Mouse (Mus musculus) embryo, embryonic 10 days (tissue): Measurements from ENCODE around the gene Acot11.
A peak's percentile ranks its signal among the peaks of the same experiment; 100 is the strongest.
"Not testable (repeated sequence)": the region's sequence is repeated elsewhere in the genome, so short reads cannot be mapped to it uniquely, and the experiment has no call there.

Experiments
- DNase-seq: peaks from one replicate; pipeline ENCODE4 v3.0.0-alpha.2; 2015; ENCODE audit warnings: low spot score

Gene Acot11

DNA sequence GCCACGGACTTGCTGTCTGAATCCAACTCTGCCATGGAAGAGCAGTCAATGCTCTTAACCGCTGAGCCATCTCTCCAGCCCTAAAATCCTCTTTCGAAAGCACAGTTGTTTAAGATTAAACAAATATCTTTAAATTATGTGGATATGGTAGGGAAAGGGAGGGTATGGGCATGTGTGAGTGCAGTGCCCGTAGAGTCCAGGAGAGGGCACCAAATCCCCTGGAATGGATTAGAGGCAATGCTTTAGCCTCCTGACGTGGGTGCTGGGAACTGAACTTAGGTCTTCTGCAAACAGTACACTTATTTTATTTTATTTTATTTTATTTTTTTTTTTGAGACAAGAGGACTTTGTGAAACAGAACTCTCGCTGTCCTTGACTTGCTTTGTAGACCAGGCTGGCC, 5.2 kb upstream of the Acot11 start:
- DNase-seq = no peak

DNA sequence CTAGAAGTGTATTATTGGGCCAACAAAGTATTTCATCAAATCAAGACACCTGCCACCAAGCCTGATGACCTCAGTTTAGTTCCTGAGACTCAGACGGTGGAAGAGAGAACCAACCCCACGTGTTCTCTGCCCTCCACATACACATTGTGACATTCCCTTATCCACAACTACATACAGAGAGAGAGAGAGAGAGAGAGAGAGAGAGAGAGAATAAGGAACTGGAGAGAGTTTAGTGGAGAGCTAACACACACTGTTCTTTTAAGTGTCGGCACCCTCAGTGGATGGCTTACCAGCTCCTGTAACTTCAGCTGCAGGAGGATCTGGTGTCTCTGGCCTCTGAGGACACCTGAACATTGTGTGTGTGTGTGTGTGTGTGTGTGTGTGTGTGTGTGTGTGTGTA, 2.5 kb upstream of the Acot11 start:
- no peak for DNase-seq

DNA sequence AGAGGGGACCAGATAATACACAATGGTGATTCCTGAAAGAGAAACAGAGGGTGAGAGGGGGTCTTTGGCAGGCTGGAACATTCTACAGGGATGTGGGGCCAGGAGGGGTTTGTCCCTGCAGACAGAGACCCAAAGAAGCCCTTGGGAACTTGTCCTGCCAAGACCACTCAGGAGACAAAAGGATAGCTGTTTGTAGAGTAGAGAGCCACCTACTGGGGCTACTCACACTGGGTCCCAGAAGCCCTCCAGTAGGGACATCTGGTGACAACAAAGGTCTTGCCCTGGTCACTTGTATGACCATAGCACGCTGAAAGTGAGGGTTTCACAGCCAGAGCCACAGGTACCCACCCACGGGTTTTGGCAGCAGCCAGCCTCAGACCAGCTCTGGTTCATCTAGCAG, 1.1 kb upstream of the Acot11 start:
- no peak for DNase-seq

DNA sequence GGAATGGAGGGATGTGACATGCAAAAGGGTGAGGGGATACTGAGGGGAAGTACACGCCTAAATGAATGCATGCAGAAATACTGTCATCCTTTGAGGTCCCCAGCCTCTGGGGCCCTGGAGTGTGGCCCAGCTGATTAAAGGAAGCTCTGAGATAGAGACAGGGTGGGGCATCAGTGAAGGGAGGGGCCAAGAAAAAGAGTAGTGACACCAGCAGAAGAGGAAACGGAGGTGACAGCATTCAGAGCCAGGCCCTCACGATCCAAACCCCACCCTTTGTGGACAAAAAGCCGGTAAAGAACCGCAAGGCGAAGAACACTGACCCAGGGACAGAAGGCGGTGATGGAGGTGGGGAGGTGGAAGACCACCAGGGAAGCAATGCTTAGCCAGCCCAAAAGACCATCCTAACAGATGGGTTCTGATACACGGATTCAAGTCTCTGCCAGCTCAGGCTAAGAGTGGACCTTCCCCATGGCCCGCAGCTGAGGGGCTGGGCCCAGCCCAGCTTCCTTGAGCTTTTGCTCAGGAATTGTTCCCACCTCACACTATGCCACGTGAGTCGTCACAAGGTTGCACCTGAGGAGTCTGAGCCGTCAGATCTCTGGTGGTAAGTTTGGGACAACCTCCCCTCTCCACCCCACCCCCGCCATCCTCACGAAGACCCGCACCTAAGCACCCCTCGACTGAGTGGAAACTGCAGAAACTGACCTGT, 443 bp downstream of the Acot11 start:
- no peak for DNase-seq

DNA sequence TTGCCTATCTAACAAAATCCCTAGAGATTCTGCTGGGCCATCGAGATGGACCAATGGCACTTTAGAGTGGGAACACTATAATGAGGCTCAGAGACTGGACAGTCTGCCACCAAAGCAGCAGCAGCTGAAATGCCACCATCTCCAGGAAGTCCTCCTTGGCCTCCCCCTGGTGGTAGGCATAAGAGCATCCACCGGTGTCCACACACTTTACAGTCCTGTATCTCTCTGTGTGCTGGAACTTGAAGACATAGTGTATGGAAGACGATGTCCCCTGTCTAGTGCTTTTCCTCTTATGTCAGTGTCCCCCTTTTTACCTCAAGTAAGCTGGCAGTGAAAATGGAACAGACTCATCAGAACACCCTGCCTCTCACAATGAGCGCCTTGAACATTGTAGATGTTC, 1.0 kb downstream of the Acot11 start:
- DNase-seq = no peak

DNA sequence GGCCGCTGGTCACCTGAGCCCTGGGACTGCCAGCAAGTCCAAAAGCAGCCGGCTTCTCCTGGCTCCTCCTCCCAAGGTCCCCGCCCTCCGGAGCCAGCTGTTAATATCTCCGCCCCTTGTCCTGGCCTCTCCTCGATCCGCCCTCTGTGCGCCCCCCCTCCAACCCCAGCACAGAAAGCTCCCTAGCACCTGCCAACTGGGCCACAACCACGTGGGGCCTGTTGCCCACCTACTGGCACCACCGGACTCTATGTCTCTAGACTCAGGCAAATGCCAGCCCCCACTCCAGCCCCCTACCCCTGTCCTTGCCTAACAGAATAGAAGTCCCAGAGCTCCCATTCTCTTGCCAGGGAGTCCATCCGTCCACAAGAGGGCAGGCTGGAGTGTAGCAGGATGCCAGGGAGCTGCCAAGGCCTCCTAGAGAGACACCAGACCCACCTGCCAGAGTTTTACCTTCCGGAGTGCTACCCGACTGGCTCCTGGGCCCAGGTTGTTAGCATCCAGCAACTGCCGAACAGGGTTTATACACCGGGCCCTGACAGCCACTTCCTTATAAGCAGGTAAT, 4.9 kb downstream of the Acot11 start:
- peak; percentile 86 for DNase-seq

DNA sequence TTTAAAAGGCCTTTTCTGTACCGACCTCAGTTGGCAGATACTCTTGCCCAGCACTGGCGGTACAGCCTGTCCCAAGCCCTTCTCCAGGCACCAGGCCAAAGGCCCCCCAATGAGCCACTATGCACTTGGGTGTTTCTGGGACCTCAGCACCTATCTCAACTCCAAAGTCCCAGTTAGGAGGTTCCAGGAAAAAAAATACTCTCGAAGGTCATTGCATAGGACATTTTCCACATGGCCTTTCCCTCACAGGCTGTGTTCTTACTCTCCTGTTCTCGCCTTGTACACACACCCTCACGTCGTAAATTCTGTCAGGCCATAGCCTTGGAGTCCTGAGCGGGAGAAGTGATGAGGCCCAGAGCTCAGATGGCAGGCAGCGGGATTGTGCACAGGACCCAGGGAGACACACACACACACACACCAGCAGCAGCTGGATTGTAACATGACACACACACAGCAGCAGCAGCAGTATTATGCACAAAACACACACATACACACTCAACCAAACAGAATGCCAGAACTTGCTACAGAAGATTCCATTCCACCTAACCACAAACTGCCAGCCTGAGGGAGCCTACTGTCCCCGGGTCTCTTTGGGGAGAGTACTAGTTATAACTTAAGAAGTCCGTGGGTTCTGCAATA, 5.8 kb downstream of the Acot11 start:
- peak; percentile 34 for DNase-seq

DNA sequence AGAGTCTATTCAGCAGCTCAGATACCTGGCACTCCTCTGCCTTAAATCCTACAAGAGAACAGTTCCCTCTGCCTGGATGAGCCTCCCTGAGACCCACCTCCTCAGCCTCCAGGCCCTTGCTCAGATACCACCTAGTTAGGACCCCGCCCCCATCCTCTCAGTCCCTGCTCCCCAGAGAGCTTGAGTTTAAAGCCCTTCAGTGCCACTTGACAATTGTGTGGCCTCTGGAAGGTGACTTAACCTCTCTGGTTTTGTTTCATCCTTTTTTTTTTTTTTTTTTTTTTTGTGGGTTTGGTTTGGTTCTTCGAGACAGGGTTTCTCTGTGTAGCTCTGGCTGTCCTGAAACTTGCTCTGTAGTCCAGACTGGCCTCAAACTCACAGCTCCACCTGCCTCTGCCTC, 9.5 kb downstream of the Acot11 start:
- no peak for DNase-seq

DNA sequence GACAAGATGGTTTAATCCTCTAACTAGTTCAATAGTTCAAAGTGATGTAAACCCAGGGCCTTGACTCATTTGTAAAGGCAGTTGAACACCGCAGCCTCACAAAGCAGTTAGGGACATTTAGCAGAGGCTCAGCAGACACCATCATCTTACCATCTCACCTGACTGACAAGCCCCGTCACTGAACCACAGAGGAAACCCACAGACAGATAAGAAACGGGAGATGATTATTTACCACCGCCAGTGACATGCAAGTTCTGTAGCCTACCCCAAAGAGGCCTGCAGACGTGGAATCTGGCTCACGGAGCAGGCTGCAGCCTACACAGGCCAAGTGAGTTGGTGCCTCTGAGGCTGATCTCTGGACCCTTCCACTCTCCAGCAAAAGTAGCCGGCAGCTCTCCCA, 10.6 kb downstream of the Acot11 start:
- no peak for DNase-seq

DNA sequence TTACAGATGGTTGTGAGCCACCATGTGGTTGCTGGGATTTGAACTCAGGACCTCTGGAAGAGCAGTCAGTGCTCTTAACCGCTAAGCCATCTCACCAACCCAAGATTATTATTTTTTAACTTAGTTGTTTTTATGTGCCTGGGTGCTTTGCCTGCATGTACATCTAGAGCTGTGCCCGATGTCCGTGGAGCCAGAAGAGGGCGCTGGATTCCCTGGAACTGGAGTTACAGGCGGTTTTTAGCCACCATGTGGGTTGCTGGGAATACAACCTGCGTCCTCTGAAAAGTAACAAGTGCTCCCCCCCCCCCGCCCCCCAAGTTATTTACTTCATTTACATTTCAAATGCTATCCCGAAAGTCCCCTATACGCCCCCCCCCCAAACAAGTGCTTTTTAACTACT, 11.0 kb downstream of the Acot11 start:
- DNase-seq = not testable (repeated sequence)

DNA sequence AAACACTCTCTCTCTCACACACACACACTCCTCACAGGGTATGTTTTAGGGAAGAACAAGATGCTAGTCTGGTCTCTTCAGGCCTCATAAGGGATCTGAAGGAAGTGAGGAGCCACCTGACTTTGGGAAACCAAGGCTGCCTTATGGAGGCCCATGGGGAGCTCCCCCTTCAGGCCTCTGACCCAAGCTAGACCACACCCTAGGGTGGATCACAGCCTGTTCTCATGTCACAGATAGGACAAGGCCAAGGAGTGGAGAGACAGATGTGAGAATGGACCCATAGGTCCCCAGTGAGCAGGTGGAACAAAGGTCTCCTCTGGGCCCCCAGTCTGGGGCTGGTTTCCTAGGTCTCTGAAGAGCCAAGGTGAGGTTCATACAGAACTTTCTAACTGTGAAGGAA, 12.5 kb downstream of the Acot11 start:
- no peak for DNase-seq

DNA sequence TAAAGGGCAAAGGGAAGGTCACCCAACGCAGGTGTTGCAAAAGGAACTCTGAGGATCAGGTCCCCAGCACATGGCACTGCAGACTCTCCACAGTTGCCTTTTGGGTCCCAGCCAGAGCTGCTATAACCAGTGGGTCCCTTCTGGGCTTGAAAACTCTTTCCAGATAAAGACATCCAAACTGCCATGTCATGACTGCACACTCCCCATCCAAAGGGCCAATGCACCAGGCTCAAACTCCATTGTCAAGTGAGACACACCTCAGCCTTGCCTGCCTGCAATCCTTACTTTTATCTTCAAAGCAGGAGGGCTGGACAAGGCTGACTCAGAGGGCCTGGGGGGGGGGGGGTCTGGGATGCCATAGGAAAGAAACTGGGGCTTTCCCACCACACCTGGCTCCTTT, 13.9 kb downstream of the Acot11 start:
- no peak for DNase-seq

DNA sequence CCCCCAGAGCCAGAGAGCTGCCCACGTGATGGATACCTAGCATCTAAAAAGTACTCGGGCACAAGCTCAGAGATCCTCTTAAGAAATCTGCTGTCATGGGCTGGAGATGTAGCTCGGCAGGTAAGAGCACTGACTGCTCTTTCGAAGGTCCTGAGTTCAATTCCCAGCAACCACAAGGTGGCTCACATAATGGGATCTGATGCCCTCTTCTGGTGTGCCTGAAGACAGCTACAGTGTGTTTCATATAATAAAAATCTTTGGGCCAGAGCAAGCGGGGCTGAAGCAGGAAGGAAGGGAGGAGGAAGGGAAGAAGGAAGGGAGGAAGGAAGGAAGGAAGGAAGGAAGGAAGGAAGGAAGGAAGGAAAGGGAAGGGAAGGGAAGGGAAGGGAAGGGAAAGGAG, 14.6 kb downstream of the Acot11 start:
- DNase-seq = not testable (repeated sequence)

DNA sequence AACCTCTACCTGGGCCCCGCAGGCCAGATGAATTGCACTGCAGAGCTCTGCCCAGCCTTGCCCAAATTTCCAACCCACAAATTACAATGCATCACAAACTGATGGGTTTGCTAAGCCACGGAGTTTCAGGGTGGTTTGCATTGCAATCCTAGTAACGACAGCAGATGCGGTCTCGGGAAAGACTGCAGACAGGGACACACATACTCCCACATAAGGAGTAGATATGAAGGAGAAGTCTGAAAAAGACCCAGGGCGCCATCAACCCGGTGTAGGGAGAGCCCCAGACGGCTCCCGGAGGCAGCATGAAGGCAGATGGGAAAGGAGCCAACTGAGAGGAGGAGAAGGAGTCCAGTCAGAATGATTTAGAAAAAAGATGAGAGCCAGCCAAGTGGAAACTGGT, 15.1 kb downstream of the Acot11 start:
- no peak for DNase-seq

DNA sequence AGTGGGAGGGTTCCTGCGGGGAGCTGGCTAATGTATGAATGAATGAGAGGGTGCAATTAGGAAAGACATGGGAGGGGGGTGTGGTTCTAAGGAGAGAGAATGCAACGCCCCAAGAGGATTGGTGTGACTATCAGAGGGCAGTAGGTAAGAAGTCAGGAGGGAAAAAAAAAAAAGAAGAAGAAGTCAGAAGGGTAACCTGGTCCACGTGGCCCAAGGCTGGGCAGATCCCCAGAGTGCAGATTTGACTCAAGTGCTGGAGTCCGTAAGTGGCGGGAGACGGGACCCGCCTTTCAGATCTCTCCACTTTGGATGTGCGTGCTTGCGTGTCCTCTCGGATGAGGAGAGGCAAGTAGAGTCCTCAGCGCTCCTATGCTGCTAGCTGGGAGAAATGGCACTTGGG, 16.2 kb downstream of the Acot11 start:
- no peak for DNase-seq

DNA sequence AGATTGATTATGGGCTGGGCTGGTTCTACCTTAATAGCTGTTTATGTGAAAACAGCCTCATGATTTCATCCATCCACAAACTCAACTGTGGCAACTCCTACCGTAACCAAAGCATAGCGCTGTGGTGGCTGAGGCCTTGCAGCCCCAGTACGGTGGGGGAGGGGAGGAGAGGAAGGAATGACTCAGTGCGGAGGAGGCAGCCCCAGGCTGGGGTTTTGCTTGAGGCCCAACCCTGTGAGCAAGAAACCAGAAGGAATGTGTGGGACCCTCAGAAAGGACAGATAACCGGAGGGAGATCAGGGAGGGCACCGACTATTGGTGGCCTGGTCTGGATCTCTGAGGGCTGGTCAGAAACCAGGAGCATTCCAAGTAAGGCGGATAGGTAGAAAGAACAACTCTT, 17.0 kb downstream of the Acot11 start:
- DNase-seq = peak; percentile 66

DNA sequence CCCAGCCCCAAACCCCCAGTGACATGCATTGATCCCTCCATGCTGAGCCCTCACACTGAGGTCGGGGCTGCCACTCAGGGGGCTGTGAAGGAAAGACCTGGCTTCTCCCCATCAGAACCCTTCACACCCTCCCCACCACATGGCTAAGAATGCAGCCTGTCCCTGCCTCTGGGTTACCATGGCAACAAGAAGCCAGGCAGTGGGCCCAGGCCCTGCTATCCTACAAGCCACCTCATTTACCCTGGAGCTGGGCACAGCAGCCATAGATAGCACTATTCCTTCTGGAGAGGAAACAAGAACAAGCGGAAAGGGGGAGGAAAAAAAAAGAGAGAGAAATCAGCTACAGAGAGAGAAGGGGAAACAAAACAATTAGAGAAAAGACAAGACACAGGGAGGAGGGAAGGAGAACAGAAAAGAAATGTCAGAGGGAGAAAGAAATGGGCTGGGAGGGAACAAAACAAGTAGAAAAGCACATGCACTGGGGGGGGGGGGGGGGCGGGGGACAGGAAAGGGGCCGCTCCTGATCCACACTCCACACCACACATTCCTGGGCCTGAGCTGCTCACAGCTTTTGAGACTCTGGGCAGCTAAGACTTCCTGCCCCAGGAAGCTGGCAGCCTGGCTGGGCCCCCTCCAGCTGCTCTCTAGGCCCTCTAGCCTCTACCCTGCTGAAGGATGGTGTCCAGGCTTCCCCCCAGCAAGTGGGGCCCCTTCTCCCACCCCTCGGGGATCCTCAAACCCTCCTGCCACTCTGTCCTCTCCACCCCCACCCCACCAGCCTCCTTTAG, 18.9 kb downstream of the Acot11 start:
- DNase-seq = peak; percentile 87

DNA sequence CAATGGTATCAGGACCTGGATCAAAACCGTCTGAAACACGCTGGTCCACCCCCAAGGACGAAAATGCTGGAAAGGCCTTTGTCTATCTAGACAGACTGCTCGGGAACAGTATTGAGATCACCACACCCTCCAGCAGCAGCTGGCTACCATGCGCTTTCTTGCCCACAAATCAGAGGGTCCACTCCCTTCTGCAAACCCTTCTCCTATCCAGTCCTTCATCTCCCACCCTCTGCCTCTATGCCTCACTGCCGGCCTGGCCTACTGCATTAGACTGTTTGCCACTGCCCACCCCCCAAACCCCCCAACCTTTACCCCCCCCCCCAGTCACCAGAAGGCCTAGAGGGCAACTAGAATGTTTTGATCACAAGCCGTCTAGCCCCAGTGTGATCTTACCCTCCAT, 19.5 kb downstream of the Acot11 start:
- DNase-seq = peak; percentile 33

DNA sequence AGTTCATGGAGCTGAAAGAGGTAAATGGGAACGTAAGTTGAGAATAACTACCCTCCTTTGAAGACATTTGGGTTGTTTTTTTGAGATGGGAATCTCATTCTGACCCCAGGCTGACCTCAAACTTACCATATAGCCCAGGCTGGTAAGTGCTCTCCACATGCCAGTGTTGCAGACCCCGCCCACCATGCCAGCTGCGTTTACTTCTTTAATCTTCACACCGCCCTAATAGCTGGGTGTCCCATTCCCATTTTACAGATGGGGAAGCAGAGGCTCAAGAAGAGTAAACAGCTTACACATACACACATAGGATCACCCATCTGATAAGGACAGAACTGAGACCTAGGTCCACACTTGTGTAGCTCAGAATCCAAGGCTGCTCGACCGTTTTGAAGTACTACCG, 20.0 kb downstream of the Acot11 start:
- DNase-seq = no peak

DNA sequence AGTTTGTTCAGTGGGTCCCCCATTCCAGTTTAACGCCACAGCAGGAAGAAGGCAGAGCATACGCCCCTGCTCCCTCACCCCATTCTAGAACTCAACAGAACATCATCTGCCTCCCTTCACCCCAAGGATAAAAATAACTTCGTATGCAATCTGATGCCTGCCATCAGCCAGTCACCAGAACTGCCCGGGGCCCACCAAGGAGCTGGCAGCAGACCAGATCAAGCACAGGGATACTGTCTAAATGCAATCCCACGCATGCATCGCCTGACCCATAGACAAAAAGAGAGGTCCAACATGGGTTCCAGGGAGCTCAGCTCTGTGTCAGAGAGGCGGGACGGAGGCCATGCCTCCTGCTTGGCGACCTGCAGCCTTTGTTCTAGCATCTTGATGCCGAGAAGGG, 21.7 kb downstream of the Acot11 start:
- no peak for DNase-seq

DNA sequence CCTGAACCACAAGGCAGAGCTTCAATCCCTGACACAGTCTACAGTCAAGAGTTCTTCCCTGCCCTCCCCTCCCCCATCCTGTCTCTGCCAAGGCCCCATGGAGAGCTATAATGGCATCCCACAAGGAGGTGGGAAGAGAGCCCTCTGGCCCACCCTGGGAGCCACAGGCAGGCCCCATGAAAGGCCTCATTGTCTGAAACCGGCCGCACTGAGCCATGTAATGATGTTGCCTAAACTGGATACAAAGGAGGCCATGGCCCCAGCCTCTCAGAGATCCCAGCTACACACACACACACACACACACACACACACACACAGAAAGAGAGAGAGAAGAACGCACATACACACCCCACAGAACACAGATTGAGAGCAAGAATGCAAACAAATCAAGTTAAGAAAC, 24.8 kb downstream of the Acot11 start:
- peak; percentile 75 for DNase-seq

DNA sequence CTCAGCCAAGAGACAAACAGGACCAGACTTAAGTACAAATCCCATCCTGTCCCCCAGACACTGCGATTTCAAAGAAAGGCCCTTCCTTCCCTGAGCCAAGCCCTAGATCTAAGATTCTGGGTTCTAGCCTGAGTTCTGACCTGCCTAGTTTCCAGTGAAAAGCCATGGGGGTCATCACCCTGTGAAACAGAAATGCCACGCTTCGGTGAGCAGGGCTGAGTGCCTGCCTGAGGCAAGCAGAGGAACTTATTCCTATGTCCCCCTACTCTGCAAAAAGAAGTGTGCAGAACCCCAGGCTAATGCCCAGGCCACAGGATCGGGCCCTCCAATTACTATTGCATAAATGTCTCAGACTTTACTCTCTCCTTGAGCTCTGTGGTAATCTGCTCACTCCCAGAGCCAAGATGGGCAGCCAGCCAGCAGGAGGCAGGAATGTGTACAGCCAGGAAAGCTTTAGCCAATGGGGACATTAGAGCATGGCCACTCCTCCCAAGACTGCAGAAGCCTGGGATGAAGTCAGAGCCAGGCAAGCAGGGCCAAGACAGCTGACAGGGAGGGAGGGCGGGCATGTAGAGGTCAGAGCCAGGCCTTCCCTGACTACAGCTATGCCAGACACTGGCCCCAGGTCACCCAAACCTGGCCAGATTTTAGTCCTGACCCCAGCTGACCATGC, 26.5 kb downstream of the Acot11 start:
- peak; percentile 87 for DNase-seq
